Mouse (Mus musculus) ES-Bruce4 (cell line): Measurements from ENCODE around the gene Ncs1.

Source experiments
- EP300 ChIP-seq: IDR thresholded peaks from 2 replicates; pipeline ENCODE4 v1.6.1; 2011; ENCODE audit warnings: low read depth, low read length; ENCODE audit not compliant: insufficient read depth
- POLR2A ChIP-seq: IDR thresholded peaks from one replicate; pipeline ENCODE4 v1.8.1; 2011; ENCODE audit warnings: low read length; ENCODE audit not compliant: insufficient read depth

- TF ChIP-seq POLR2A: no peak
- no peak for TF ChIP-seq EP300
Observed at GRCm38 (mm10) chr2:31263039-31263461, 17.4 kb downstream of the Ncs1 start.
